Mouse (Mus musculus): ENCODE measurements at regions not wholly inside any gene's neighbourhood (a gene's known extent, or its start where the extent isn't known, plus 50 kb on each side); places are given as distances from the start of the nearest gene placed in this dataset.
"Not testable (repeated sequence)": the region's sequence is repeated elsewhere in the genome, so short reads cannot be mapped to it uniquely, and the experiment has no call there.

GRCm38 (mm10) chr6:25101761-25102160 lies 145.7 kb upstream of the Tmem229a start:
- no peak for DNase-seq

- DNase-seq, result no peak
Measured at GRCm38 (mm10) chr6:25087167-25087566, 131.1 kb upstream of the Tmem229a start.

GRCm38 (mm10) chr6:25085871-25086270 lies 129.8 kb upstream of the Tmem229a start:
- no peak for DNase-seq

GRCm38 (mm10) chr6:25085296-25085695 lies 129.2 kb upstream of the Tmem229a start:
- DNase-seq, result not testable (repeated sequence)

GRCm38 (mm10) chr6:25065913-25066312 lies 109.8 kb upstream of the Tmem229a start:
- DNase-seq, result no peak

GRCm38 (mm10) chr6:25032878-25033509 lies 76.9 kb upstream of the Tmem229a start:
- no peak for DNase-seq

GRCm38 (mm10) chr6:25026953-25027352 lies 70.9 kb upstream of the Tmem229a start:
- DNase-seq, result no peak

GRCm38 (mm10) chr6:25020005-25020772 lies 64.1 kb upstream of the Tmem229a start:
- peak; percentile 18 for DNase-seq

GRCm38 (mm10) chr6:25013288-25013606 lies 57.1 kb upstream of the Tmem229a start:
- peak; percentile 51 for DNase-seq

- DNase-seq, result peak; percentile 8
Measured at GRCm38 (mm10) chr6:25012376-25013287, 56.5 kb upstream of the Tmem229a start.

- DNase-seq, result not testable (repeated sequence)
Measured at GRCm38 (mm10) chr6:25008856-25009255, 52.8 kb upstream of the Tmem229a start.
